Mouse (Mus musculus) lung, postnatal 36 days (tissue): ENCODE data around the gene E330021D16Rik.

Experiments used
- DNase-seq: peaks from one replicate; pipeline ENCODE4 v3.0.0; 2022; ENCODE audit warnings: mixed read lengths

Gene E330021D16Rik

GRCm38 (mm10) chr6:136418889-136419835 is 3.8 kb upstream of the E330021D16Rik start:
- no peak for DNase-seq

GRCm38 (mm10) chr6:136418333-136418848 is 3.0 kb upstream of the E330021D16Rik start:
- no peak for DNase-seq

GRCm38 (mm10) chr6:136417864-136418263 is 2.5 kb upstream of the E330021D16Rik start:
- peak; percentile 54 for DNase-seq

GRCm38 (mm10) chr6:136413856-136414362 is 1.5 kb downstream of the E330021D16Rik start:
- no peak for DNase-seq

GRCm38 (mm10) chr6:136407608-136408192 is 7.7 kb downstream of the E330021D16Rik start:
- peak; percentile 74 for DNase-seq

- no peak for DNase-seq
These were observed 18.5 kb downstream of the E330021D16Rik start for GRCm38 (mm10) chr6:136396860-136397259.

GRCm38 (mm10) chr6:136390262-136390661 is 25.1 kb downstream of the E330021D16Rik start:
- no peak for DNase-seq

GRCm38 (mm10) chr6:136385287-136385686 is 30.1 kb downstream of the E330021D16Rik start:
- no peak for DNase-seq

GRCm38 (mm10) chr6:136383218-136383617 is 32.2 kb downstream of the E330021D16Rik start:
- peak; percentile 17 for DNase-seq

- DNase-seq = no peak
These were observed 39.3 kb downstream of the E330021D16Rik start for GRCm38 (mm10) chr6:136376097-136376496.

- DNase-seq = no peak
These were observed 50.8 kb downstream of the E330021D16Rik start for GRCm38 (mm10) chr6:136364430-136365098.

GRCm38 (mm10) chr6:136364008-136364407 is 51.4 kb downstream of the E330021D16Rik start:
- DNase-seq = no peak

GRCm38 (mm10) chr6:136363313-136363712 is 52.1 kb downstream of the E330021D16Rik start:
- DNase-seq = no peak

- DNase-seq = no peak
These were observed 56.9 kb downstream of the E330021D16Rik start for GRCm38 (mm10) chr6:136358471-136358870.

GRCm38 (mm10) chr6:136353399-136354184 is 61.8 kb downstream of the E330021D16Rik start:
- DNase-seq = peak; percentile 81
